Mouse (Mus musculus) MEL (cell line): ENCODE measurements around the gene Tyw1. TPM values are rescaled to one million over a fixed set of nuclear protein-coding genes. Genes with fewer than 3 reads are reported as not detected.

Experiments
- DNase-seq: peaks from one replicate; pipeline ENCODE4 v3.0.0; 2011; ENCODE audit warnings: low read depth, low spot score
- H3K27ac ChIP-seq: 2 replicates; pipeline ENCODE4 v1.5.1; 2012; ENCODE audit warnings: low read depth, mild to moderate bottlenecking, control low read depth, low read length, moderate library complexity; ENCODE audit not compliant: control insufficient read depth
- H3K27me3 ChIP-seq, 2 experiments: fragments of 150-350 bp in 1 of 2; sonication (generic) in 1 of 2; 2 replicates each; pipeline ENCODE4 v1.6.1; 2012; ENCODE audit warnings: low read length in 2 of 2, mild to moderate bottlenecking in 2 of 2, improper control_type of control experiment in 1 of 2, moderate library complexity in 1 of 2; ENCODE audit not compliant: insufficient read depth in 2 of 2, control insufficient read depth in 1 of 2
- H3K36me3 ChIP-seq, 2 experiments: 2 replicates each; pipeline ENCODE4 v1.6.1; 2012 to 2014; ENCODE audit warnings: low read length in 2 of 2, improper control_type of control experiment in 1 of 2, inconsistent platforms in 1 of 2, mild to moderate bottlenecking in 1 of 2; ENCODE audit not compliant: insufficient read depth in 2 of 2, control insufficient read depth in 1 of 2
- H3K4me1 ChIP-seq, 2 experiments: fragments of 150-350 bp in 1 of 2; sonication (generic) in 1 of 2; 2 replicates each; pipeline ENCODE4 v1.6.1; 2012; ENCODE audit warnings: low read length in 2 of 2, improper control_type of control experiment in 1 of 2, mild to moderate bottlenecking in 1 of 2; ENCODE audit not compliant: insufficient read depth in 2 of 2, control insufficient read depth in 1 of 2
- H3K4me3 ChIP-seq, 2 experiments: fragments of 150-350 bp in 1 of 2; sonication (generic) in 1 of 2; 2 replicates each; pipeline ENCODE4 v1.5.1; 2012; ENCODE audit warnings: low read depth in 2 of 2, low read length in 2 of 2, mild to moderate bottlenecking in 2 of 2, moderate library complexity in 2 of 2, control low read depth in 1 of 2, improper control_type of control experiment in 1 of 2; ENCODE audit not compliant: control insufficient read depth in 1 of 2, insufficient read depth in 1 of 2
- H3K79me2 ChIP-seq: 2 replicates; pipeline ENCODE4 v1.6.1; 2012; ENCODE audit warnings: mild to moderate bottlenecking, low read length, moderate library complexity; ENCODE audit not compliant: control insufficient read depth, poor library complexity, insufficient read depth
- H3K9ac ChIP-seq: 2 replicates; pipeline ENCODE4 v1.6.1; 2012; ENCODE audit warnings: low read depth, mild to moderate bottlenecking, control low read depth, low read length, moderate library complexity; ENCODE audit not compliant: control insufficient read depth, poor library complexity, severe bottlenecking
- H3K9me3 ChIP-seq: fragments of 150-350 bp; sonication (generic); replicated peaks from 2 replicates; pipeline ENCODE4 v1.6.1; 2012; ENCODE audit warnings: mild to moderate bottlenecking, low read length, improper control_type of control experiment, moderate library complexity; ENCODE audit not compliant: insufficient read depth
- CHD2 ChIP-seq: IDR thresholded peaks from 2 replicates; pipeline ENCODE4 v1.6.1; 2011; ENCODE audit warnings: low read length, improper control_type of control experiment
- E2F4 ChIP-seq: IDR thresholded peaks from 2 replicates; pipeline ENCODE4 v1.6.1; 2011; ENCODE audit warnings: low read depth, low read length, improper control_type of control experiment, borderline replicate concordance
- ELF1 ChIP-seq: IDR thresholded peaks from 2 replicates; pipeline ENCODE4 v1.6.1; 2014; ENCODE audit warnings: low read depth, mild to moderate bottlenecking, inconsistent platforms, low read length, improper control_type of control experiment, moderate library complexity
- ETS1 ChIP-seq: IDR thresholded peaks from 2 replicates; pipeline ENCODE4 v1.6.1; 2012; ENCODE audit warnings: low read depth, mild to moderate bottlenecking, inconsistent platforms, low read length, improper control_type of control experiment, moderate library complexity
- GABPA ChIP-seq: IDR thresholded peaks from 2 replicates; pipeline ENCODE4 v1.6.1; 2012; ENCODE audit warnings: low read depth, mild to moderate bottlenecking, inconsistent platforms, low read length, improper control_type of control experiment, moderate library complexity
- HCFC1 ChIP-seq: IDR thresholded peaks from 2 replicates; pipeline ENCODE4 v1.6.1; 2012; ENCODE audit warnings: low read depth, mild to moderate bottlenecking, inconsistent platforms, low read length, improper control_type of control experiment, moderate library complexity
- JUND ChIP-seq: IDR thresholded peaks from 2 replicates; pipeline ENCODE4 v1.6.1; 2011; ENCODE audit warnings: low read depth, mild to moderate bottlenecking, improper control_type of control experiment, low read length
- MAFK ChIP-seq: IDR thresholded peaks from 2 replicates; pipeline ENCODE4 v1.6.1; 2011; ENCODE audit warnings: low read depth, mild to moderate bottlenecking, low read length, improper control_type of control experiment, borderline replicate concordance
- MAX ChIP-seq: IDR thresholded peaks from 2 replicates; pipeline ENCODE4 v1.6.1; 2011; ENCODE audit warnings: low read length, improper control_type of control experiment
- MEF2A ChIP-seq: IDR thresholded peaks from 2 replicates; pipeline ENCODE4 v1.6.1; 2014; ENCODE audit warnings: low read depth, mild to moderate bottlenecking, inconsistent platforms, low read length, improper control_type of control experiment; ENCODE audit not compliant: poor library complexity, insufficient replicate concordance, severe bottlenecking; ENCODE audit errors: extremely low read depth
- MXI1 ChIP-seq: IDR thresholded peaks from 2 replicates; pipeline ENCODE4 v1.6.1; 2011; ENCODE audit warnings: mild to moderate bottlenecking, low read depth, low read length, improper control_type of control experiment
- MYC ChIP-seq: IDR thresholded peaks from 2 replicates; pipeline ENCODE4 v1.6.1; 2011; ENCODE audit warnings: low read depth, mild to moderate bottlenecking, low read length, improper control_type of control experiment, moderate library complexity
- NELFE ChIP-seq: IDR thresholded peaks from 2 replicates; pipeline ENCODE4 v1.6.1; 2011; ENCODE audit warnings: low read depth, low read length, improper control_type of control experiment
- NRF1 ChIP-seq: IDR thresholded peaks from 2 replicates; pipeline ENCODE4 v1.6.1; 2014; ENCODE audit warnings: low read depth, mild to moderate bottlenecking, inconsistent platforms, low read length, improper control_type of control experiment, moderate library complexity; ENCODE audit not compliant: poor library complexity, insufficient read depth, severe bottlenecking
- POLR2AphosphoS5 ChIP-seq: IDR thresholded peaks from 2 replicates; pipeline ENCODE4 v1.6.1; 2012; ENCODE audit warnings: low read depth, borderline replicate concordance, mild to moderate bottlenecking, inconsistent platforms, low read length, moderate library complexity, mixed read lengths
- RCOR1 ChIP-seq: IDR thresholded peaks from 2 replicates; pipeline ENCODE4 v1.6.1; 2012; ENCODE audit warnings: low read depth, mild to moderate bottlenecking, inconsistent platforms, low read length, improper control_type of control experiment
- SIN3A ChIP-seq: IDR thresholded peaks from 2 replicates; pipeline ENCODE4 v1.6.1; 2012; ENCODE audit warnings: low read length, improper control_type of control experiment, inconsistent platforms
- SMC3 ChIP-seq: IDR thresholded peaks from 2 replicates; pipeline ENCODE4 v1.6.1; 2011; ENCODE audit warnings: low read depth, low read length, improper control_type of control experiment
- TAL1 ChIP-seq: IDR thresholded peaks from 2 replicates; pipeline ENCODE4 v1.6.1; 2012; ENCODE audit warnings: mild to moderate bottlenecking, inconsistent platforms, low read length, moderate library complexity, mixed read lengths
- TCF12 ChIP-seq: IDR thresholded peaks from 2 replicates; pipeline ENCODE4 v1.6.1; 2014; ENCODE audit warnings: low read depth, mild to moderate bottlenecking, inconsistent platforms, low read length, improper control_type of control experiment, moderate library complexity
- USF1 ChIP-seq: IDR thresholded peaks from 2 replicates; pipeline ENCODE4 v1.6.1; 2014; ENCODE audit warnings: low read depth, mild to moderate bottlenecking, inconsistent platforms, low read length, improper control_type of control experiment, moderate library complexity
- USF2 ChIP-seq, 2 experiments: IDR thresholded peaks; 2 replicates each; pipeline ENCODE4 v1.6.1; 2011 to 2012; ENCODE audit warnings: improper control_type of control experiment in 2 of 2, low read length in 2 of 2, borderline replicate concordance in 1 of 2, inconsistent platforms in 1 of 2, low read depth in 1 of 2, mild to moderate bottlenecking in 1 of 2; ENCODE audit not compliant: insufficient read depth in 1 of 2
- ZNF384 ChIP-seq: IDR thresholded peaks from 2 replicates; pipeline ENCODE4 v1.6.1; 2012; ENCODE audit warnings: low read depth, mild to moderate bottlenecking, inconsistent platforms, low read length, improper control_type of control experiment
- polyA plus RNA-seq, 2 experiments: library from polyadenylated mRNA; stranded (reverse) in 1 of 2; unstranded in 1 of 2; fragments of >175 nt in 1 of 2; fragments of >200 nt in 1 of 2; gene quantifications; 2 replicates each; pipeline versions ENCODE4 v1.2.1 to v1.2.4; 2012; ENCODE audit warnings: low replicate concordance in 2 of 2, low read depth in 1 of 2; ENCODE audit not compliant: insufficient read length in 2 of 2, insufficient read depth in 1 of 2, missing spikeins in 1 of 2
- total RNA-seq: library from RNA; depleted of rRNA; stranded (reverse); fragments of 300-350 nt; gene quantifications from 2 replicates; pipeline ENCODE4 v1.2.3, GENCODE M21; 2012

Gene Tyw1
- total and polyA plus RNA-seq, 3 experiments, result 33.3 to 133 (median 38.8) TPM

- TF ChIP-seq HCFC1 (no peak), MEF2A (no peak), TCF12 (no peak), USF1 (no peak), E2F4 (no peak), MXI1 (no peak), SIN3A (no peak), JUND (no peak), ZNF384 (no peak), NRF1 (no peak)
- Histone ChIP-seq H3K4me3 (no peak overlapping the region), H3K36me3 (no peaks in the 10 kb centered on the region), H3K27me3 (no peaks in the 10 kb centered on the region), H3K9me3 (no peaks in the 10 kb centered on the region), H3K9ac (no peak overlapping the region), H3K27ac (no peak overlapping the region), H3K79me2 (no peaks in the 10 kb centered on the region), H3K4me1 (no peaks in the 10 kb centered on the region)
- DNase-seq, result no peak
These were observed 112.8 kb downstream of the Tyw1 start for GRCm38 (mm10) chr5:130368236-130368635.

GRCm38 (mm10) chr5:130369237-130369636 lies 113.8 kb downstream of the Tyw1 start, which contains the start of gene Caln1:
Gene Caln1 (plus strand): TSS chr5:130369455.
- H3K36me3 ChIP-seq, result no peaks in the 10 kb centered on the region
- no peak for TF ChIP-seq GABPA
- H3K27ac ChIP-seq, result no peak within 1 kb of the TSS
- no peak within 1 kb of the TSS for H3K4me3 ChIP-seq
- H3K79me2 ChIP-seq, result no peaks in the 10 kb centered on the region
- DNase-seq, result no peak
- no peaks in the 10 kb centered on the region for H3K27me3 ChIP-seq
- H3K9me3 ChIP-seq, result no peaks in the 10 kb centered on the region
- H3K4me1 ChIP-seq, result no peaks in the 10 kb centered on the region
- no peak within 1 kb of the TSS for H3K9ac ChIP-seq

- H3K4me3 ChIP-seq, result no peak overlapping the region
- no peak overlapping the region for H3K9ac ChIP-seq
- no peaks in the 10 kb centered on the region for H3K36me3 ChIP-seq
- H3K4me1 ChIP-seq, result no peaks in the 10 kb centered on the region
- no peak for DNase-seq
- H3K9me3 ChIP-seq, result no peaks in the 10 kb centered on the region
- H3K27me3 ChIP-seq, result no peaks in the 10 kb centered on the region
- no peak overlapping the region for H3K27ac ChIP-seq
- TF ChIP-seq TCF12, result no peak
- no peak for TF ChIP-seq MYC
- no peak for TF ChIP-seq TAL1
- no peak for TF ChIP-seq ETS1
- no peak for TF ChIP-seq USF2 (IDR thresholded peaks at IDR 0.05; ENCODE audit: borderline replicate concordance in 1 of 2, insufficient read depth in 1 of 2, low read depth in 1 of 2, low read length in 2 of 2)
- TF ChIP-seq RCOR1, result no peak
- no peak for TF ChIP-seq ELF1
- no peak for TF ChIP-seq CHD2
- TF ChIP-seq SMC3, result no peak
- TF ChIP-seq USF1, result no peak
- TF ChIP-seq GABPA, result no peak
- TF ChIP-seq NELFE, result no peak
- TF ChIP-seq MAFK, result no peak
- no peak for TF ChIP-seq HCFC1
- no peak for TF ChIP-seq MAX
- TF ChIP-seq POLR2AphosphoS5, result no peak
- no peaks in the 10 kb centered on the region for H3K79me2 ChIP-seq
These were observed 120.0 kb downstream of the Tyw1 start for GRCm38 (mm10) chr5:130375411-130375810.
